Mouse (Mus musculus): ENCODE results near the gene Cdc42bpg.
A peak's percentile ranks its signal among the peaks of the same experiment; 100 is the strongest.

Cdc42bpg gene

DNA sequence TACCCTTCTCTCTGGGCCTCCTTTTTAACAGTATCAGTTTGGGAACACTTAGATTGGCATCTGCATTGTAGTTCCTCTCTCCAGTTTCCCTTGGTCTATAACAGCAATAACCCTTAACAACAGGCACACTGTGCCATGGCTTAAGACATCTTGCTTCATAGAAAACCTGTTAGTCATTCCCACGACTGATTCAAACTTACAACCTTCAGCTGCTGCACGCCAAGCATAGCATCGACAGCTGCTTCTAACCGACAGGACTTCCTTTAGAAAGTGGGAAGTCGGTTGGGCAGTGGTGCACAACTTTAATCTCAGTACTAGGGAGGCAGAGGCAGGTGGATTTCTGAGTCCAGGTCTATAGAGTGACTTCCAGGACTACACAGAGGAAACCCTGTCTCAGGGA, 24.9 kb downstream of the Cdc42bpg start:
- DNase-seq (ENCODE audit: low spot score in 2 of 2), result no peak

DNA sequence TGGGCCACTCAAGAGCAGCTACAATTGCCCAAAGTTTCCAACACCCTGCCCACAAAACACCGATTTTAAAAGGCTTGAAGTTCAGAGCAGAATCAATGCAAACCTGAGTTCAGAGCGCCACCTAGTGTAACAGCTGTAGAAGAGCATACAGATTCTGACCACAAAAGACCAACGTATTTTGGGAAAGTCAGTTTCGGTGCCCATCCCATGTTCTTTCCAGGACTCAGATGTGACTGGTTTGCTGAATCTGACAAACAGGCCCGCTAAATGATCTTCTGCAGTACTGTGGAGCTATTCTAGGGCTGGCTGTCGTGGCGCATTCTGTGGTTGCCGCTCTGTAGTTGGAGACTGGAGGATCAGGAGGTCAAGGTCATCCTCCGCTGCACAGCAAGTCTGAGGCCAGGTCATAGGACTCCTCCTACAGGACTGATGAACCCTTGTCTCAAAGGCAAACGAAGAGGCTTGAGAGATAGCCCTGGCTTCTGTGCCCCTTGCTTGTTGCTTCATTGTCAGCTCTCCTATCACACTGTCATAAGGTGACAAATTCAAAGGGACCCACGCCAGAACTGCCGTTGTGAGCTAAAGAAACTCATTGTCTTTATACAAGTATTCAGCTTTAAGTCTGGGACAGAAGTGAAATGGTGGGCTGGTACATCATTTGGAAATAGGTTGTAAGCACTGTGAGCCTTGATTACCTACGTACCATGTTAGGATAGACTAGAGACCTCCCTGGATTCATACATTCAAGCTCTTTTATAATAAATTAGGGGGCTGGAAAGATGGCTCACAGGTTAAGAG, 25.7 kb downstream of the Cdc42bpg start:
- no peak for DNase-seq (ENCODE audit: low spot score in 2 of 2)

DNA sequence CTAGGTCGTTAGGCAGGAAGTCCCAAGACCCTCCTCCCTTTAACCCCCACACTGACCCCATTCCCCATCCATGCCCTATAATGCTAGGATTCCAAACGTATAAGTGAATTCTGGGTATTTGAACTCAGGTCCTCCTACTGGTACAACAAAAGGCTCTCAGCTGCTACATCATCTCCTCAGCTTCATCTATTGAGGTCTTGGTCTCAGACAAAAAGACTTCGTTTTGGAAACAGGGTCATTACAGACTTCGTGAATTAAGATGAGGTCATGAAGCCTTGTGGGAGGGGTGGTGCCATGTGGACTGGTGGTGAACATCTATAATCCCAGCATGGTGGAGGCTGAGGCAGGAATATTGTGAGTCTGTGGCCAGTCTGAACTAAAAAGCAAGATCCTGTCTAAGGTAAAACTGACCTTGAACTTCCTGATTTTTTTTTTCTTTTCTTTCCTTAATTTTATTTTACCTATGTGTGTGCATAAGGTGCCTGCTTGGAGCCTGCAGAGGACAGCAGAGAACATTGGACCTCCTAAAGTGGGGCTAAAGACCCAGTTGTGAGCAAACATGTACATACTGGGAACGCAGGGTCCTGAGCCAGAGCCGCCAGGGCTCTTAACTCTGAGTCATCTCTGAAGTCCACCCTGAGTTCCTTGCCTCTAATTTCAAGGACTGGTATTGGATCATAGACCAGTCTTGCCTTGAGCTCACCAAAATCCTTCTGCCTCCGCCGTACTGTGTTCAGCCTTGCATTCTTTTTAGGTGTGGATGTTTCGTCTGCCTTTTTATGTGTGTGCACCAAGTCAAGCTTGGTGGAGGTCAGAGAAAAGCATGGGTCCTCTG, 27.7 kb downstream of the Cdc42bpg start:
- no peak for DNase-seq (ENCODE audit: low spot score in 2 of 2)

DNA sequence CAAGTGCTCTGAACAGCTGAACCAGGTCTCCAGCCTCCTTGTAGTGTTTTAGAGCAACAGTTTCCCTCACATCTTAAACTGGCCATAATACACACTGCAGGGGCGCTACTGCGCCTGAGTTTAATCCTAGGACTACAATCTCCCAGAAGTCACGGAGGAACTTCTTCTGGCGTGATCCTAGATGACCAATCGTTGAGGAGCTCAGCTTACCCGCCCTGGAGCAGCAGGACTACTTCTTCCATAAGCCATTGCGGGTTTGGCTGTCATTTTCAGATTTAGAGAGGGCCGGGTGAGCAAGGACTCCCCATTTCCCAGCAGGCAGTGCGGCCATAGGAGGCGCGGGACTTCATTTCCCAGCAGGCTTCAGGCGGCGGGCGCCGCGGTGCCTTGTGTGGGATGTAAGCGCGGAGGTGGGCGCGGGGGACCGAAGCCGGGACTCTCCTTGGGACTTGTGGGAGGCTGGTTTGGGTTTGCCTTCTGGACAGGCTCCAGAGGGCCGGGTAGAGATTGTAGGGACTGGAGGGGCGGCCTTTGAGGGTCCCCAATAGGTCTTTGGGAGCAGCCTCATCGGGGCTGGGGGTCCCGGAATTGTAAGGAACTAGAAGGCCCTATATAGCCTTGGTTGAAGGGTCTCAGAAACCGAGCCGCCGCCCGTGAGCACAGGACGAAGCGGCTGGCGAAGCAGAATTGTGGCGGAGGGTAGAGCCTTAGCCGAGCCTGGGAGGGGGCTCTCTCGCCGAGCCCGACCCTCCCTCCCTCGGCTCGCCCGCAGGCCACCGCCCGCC, 28.6 kb downstream of the Cdc42bpg start, which contains the start of gene Men1:
Gene Men1 (plus strand): TSS at position 307 of the 785 bp plus-strand sequence.
- peak; percentile 96 to 97 for DNase-seq (ENCODE audit: low spot score in 2 of 2)

DNA sequence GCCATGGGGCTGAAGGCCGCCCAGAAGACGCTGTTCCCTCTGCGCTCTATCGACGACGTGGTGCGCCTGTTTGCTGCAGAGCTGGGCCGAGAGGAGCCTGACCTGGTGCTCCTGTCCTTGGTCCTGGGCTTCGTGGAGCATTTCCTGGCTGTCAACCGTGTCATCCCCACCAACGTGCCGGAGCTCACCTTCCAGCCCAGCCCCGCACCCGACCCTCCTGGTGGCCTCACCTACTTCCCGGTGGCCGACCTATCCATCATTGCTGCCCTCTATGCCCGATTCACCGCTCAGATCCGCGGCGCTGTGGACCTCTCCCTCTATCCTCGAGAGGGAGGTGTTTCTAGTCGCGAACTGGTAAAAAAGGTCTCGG, 29.2 kb downstream of the Cdc42bpg start:
- no peak for DNase-seq (ENCODE audit: low spot score in 2 of 2)

DNA sequence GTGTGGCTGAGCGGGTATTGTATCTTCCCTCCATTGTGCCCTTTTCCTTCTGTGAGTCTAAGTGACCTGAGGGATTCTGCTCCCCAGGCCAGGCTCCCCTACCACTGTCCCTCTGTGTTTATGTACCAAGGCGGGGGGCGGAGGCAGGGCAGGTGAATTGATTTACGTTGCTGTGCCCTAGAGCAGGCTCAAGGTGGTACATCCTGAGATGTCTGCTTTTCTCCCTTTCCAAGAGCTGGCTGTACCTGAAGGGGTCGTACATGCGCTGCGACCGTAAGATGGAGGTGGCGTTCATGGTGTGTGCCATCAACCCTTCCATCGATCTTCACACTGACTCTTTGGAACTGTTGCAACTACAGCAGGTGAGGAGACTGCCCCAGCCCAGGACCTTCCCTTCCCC, 30.7 kb downstream of the Cdc42bpg start:
- no peak for DNase-seq (ENCODE audit: low spot score in 2 of 2)

DNA sequence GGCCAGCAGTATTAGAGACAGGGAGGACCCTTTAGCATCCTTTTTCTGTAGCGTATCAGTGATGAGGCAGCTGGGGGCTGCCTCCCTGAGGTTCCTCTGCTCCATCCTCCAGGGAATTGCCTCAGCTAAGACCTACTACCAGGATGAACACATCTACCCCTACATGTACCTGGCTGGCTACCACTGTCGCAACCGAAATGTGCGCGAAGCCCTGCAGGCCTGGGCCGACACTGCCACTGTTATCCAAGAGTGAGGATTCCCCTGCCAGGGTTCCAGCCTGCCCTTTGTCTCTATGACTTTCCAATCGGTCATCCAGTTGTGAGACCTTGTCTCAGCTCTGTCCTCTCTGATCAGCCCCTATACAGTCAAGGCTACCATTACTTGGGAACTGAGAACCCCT, 31.9 kb downstream of the Cdc42bpg start:
- no peak for DNase-seq (ENCODE audit: low spot score in 2 of 2)

DNA sequence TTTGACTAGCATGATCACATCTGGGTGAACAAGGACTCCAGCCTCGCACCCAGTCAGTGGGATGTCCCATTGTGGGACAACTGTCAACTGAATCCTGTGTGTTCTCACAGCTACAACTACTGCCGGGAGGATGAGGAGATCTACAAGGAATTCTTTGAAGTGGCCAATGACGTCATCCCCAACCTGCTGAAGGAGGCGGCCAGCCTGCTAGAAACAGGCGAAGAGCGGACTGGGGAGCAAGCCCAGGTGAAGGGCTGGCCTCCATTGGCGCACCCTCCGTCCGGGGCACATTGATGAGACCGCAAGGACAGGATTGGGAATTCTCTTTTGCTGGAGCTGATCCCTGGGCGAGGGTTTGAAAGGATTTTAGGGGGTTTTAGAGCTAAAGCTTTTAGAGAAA, 32.5 kb downstream of the Cdc42bpg start:
- DNase-seq (ENCODE audit: low spot score in 2 of 2), result no peak

DNA sequence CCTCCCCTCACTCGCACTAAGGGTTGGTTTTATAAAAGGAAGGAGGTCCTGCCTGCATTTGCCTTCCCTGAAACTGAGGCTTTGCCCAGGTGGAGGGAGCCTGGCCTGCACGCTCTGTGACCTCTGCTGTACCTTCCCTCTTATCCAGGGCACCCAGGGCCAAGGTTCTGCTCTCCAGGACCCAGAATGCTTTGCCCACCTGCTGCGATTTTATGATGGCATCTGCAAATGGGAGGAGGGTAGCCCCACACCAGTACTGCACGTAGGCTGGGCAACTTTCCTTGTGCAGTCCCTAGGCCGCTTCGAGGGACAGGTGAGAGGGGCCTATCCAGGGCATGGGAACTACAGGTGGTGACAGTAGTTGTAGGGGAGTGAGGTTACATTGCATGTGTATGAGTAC, 32.9 kb downstream of the Cdc42bpg start:
- no peak for DNase-seq (ENCODE audit: low spot score in 2 of 2)

DNA sequence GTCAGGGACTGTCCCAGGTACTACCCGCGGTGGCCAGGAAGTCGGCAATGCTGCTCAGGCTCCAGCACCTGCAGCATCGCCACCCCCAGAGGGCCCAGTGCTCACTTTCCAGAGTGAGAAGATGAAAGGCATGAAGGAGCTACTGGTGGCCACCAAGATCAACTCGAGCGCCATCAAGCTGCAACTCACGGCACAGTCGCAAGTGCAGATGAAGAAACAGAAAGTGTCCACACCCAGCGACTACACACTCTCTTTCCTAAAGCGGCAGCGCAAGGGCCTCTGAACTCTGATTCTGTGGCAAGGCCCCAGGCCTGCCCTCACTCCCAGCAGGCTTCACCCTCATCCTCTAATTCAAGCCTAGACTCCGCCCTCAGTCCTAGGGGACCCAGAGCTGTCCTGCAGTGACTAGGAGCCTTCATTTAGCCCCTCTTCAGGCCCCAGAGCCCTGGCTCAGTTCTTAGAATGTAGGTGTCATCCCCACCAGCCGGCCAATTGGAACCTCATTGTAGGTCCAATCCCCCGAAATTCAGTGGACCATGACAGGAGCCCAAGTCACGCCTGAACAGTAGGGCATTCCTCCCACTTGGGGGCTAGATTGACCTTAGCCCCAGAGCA, 33.7 kb downstream of the Cdc42bpg start:
- DNase-seq (ENCODE audit: low spot score in 2 of 2), result no peak

DNA sequence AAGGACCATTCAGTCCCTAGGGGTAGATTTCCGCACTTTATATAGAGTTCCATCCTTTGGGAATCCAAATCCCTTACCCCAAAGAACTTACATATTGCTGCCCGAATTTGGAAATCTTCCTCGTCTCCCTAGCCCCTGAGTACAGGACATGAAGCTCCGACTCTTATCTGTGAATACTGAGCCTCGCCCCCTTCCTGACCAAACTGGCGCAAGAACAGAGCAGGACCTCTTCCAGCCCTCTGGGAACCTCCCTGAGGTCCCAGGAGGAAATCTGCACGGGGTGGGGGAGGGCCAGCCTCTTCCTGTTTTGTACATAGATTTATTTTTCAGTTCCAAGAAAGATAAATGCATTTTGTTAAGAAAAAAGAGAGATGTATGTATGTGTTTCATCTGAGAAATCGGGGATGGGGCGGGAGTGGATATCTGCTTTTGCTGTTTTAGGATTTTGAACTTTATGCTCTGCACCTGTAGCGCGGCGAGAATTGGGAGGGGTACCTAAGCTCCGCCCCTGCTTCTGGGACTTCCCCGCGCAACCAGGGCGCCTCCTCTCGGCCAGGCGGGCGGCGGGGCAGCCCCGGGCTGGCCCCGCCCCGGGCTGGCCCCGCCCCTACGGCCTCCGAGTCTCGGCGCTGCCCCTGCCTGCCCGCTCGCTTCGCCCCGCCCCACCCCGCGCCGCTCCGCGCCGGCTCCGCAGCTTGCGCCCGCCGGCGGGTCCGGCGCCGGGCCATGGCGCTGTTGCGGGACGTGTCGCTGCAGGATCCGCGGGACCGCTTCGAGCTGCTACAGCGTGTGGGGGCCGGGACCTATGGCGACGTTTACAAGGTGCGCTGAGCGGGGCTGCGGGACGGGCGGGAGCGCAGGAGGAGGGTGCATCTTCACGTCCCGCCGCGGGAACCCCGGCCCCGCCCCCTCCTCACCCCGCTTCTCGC, 34.5 kb downstream of the Cdc42bpg start, which contains the start of gene Map4k2:
Gene Map4k2 (plus strand): TSS at position 612 of the 929 bp plus-strand sequence.
- peak; percentile 48 to 60 for DNase-seq (ENCODE audit: low spot score in 2 of 2)

DNA sequence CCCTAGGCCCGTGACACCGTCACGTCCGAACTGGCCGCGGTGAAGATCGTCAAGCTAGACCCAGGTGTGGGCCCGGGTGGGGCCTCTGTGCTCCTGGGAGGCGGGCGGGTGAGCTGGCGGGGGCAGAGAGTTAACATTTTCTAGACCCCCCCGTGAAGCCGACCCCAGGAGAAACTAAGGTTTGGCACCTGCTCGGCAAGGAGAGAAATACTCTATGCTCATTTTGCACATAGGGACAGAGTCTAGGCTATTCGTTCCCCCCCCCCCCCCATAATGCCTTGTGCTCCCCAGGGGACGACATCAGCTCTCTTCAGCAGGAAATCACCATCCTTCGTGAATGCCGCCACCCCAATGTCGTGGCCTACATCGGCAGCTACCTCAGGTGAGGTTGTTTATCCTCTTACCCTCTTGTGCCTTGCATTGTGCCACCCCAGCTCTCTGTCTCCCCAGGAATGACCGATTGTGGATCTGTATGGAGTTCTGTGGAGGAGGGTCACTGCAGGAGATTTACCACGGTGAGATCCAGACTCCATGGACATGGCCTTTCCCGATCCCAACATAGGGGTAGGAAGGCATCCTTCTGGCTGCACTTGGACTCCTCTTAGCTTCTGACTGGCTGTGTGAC, 35.3 kb downstream of the Cdc42bpg start:
- DNase-seq (ENCODE audit: low spot score in 2 of 2), result no peak

DNA sequence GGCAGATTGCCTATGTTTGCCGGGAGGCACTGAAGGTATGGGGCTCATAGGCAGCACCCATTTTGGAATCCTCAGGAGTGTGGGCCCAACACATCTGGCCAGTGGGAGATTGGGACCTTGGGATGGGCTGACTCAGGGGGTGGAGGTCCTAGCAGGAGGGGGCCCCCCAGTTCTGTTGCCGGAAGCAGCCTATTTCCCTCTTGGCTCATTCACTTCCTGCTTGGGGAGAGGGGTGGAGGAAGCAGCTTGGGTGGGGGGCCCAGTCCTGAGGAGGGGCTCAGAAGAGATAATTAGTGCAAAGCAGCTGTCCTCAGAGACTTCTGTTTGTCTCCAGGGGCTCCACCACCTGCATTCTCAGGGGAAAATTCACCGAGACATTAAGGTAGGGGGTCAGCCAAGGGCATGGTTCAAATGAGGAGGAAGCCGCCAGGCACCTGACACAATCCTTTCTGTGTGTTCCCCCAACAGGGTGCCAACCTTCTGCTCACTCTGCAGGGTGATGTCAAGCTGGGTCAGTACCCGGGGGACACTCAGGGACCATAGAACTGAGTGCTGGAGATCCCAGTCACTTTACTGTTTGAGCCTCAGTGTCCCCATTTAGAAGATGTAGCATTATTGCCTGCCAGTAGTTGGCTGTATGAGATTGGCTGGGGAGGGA, 36.1 kb downstream of the Cdc42bpg start:
- no peak for DNase-seq (ENCODE audit: low spot score in 2 of 2)

DNA sequence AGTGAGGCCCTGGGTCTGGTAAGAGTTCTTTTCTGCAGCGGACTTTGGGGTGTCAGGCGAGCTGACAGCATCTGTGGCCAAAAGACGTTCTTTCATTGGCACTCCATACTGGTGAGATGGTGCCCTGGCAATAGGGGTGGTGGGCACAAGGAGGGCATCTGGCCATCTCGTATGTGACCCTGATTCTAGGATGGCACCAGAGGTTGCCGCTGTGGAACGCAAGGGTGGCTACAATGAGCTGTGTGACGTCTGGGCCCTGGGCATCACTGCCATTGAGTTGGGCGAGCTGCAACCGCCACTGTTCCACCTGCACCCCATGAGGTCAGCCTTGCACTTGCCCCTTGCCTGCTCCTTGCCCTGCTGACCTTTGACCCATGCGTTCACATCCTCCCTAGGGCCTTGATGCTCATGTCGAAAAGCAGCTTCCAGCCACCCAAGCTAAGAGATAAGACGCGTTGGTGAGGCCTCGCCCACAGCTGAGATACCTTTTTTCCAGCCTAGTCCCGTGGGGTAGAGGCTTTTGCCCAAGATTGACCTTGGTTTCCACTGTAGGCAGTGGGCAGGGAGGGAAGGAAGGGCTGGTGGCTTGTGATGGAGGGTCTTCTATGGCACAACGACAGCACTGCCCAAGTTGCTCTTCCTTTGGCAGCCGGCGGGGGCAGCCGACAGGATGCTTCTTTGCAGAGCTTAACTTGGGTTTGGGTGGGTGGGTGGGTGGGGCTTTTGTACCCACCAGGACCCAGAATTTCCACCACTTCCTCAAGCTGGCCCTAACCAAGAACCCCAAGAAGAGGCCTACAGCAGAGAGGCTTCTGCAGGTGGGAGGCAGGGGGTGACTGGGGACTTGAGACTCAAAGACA, 37.0 kb downstream of the Cdc42bpg start:
- DNase-seq (ENCODE audit: low spot score in 2 of 2), result no peak

DNA sequence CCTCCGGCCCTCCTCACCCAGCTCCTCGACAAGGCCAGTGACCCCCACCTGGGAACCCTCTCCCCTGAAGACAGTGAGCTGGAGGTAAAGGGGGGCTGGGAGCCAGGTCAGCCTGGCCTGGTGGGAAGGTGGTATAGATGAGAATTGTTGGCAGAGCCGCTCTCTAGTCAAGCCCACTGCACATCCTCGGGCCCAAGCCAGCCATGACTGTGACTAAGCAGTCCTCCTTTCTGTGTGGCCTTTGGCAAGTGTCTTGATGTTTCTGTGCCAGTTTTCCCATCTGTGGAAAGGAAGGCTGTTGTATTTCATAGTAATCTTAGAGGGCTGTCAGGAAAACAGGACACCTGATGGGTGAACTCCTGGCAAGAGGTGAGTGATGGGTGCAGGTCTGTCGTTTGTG, 37.7 kb downstream of the Cdc42bpg start:
- DNase-seq (ENCODE audit: low spot score in 2 of 2), result no peak

DNA sequence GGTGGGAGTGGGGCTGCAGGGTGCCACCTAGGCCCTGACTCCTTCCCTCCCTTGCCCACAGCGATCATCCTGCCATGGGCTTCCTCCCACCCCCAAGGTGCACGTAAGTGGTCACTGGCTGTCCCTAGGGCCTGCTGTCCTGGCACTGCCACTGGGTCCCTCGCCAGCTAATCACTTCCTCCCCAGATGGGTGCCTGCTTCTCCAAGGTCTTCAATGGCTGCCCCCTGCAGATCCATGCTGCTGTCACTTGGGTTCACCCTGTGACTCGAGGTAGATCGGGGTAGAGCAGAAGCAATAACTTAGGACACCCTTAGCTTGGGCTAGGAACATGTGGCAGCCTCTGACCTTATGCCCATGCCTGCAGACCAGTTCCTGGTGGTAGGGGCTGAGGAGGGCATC, 39.8 kb downstream of the Cdc42bpg start:
- DNase-seq (ENCODE audit: low spot score in 2 of 2), result no peak

DNA sequence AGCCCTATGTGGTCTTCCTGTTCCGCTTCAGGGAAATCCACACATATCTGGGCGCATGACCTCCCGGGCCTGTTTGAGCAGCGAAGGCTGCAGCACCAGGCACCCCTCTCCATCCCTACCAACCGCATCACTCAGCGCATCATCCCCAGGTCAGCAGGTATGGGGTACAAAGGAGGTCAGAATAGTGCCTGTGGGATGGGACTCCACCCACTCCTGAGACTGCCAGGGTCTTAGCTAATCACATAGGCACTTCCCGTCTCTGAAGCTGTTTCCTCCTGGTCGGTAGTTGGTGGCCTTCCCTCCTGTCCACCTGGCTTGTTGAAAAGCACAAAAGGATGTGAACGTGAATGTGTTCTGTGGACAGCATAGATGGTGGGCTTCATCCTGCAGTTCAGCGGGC, 40.4 kb downstream of the Cdc42bpg start:
- no peak for DNase-seq (ENCODE audit: low spot score in 2 of 2)

DNA sequence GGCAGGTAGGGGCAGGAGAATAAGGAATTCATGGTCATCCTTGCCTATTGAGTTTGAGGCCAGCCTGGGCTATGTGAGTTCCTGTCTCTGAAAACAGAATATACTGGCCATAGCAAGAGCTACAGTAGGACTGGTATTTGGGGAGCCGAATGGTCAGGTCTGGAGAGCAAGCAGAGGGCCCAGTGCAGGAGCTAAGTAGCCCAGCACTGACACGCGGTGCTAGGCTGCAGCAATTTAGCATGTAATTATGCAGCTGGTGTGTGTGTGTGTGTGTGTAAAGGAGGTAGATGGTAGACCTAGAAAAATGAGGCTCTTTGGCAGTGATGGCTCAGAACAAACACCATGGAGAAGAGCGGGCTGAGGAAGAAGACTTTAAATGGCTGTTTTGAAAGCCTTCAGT, 41.4 kb downstream of the Cdc42bpg start:
- DNase-seq (ENCODE audit: low spot score in 2 of 2), result no peak

DNA sequence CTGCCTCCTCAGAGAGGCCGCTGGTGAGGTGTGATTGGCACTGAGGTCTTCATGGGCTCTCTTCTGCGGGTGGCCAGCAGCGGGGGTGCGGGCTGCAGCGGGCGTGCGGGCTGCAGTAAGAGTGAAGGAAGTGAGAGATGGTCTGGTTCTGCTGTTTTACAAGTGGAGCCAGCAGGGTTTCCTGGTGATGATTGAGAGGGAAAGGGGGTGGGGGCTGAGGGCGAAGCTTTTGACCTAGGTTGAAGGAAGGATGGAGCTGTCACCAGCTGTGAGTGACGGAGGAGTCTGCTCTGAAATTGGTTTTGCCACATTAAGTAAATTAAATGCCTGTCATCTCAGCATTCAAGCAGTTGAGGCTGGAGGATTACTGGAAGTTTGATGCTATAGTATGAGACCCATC, 42.5 kb downstream of the Cdc42bpg start:
- DNase-seq (ENCODE audit: low spot score in 2 of 2), result no peak

All from right cerebral cortex, postnatal 36 days (tissue).